ENCODE assay signal across 16 mouse cellular contexts in the genomic region with DNA sequence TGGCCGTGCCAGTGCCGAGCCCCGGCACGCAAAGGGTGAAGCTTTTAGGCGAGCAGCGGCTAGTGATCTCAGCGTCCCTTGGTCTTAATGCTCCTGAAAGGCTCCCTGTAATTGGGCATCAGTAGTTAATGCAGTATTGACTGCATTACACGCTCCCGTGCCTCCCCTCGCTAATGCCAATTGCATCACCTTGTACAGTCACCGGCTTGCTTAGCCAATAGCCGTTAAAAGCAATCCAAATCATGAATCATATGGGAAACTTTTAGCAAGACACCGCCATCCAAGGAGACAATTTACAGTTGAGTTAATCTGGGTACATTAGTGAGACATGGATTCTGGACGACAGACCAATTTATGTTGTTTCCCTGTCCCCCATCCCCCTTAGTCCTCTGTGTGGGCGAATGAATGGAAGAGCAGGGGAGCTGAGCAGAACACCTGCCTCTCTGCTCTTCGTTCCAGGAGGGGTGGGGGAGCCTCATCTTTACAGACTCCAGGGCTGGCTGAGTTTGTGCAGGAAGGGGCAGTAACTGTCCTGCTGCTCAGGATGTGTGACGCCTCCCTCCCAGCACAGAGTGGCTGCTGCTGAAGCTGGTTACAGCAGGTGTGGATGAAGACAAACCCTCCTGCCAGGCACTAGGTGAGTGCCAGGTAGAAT. TPM values are rescaled to one million over a fixed set of nuclear protein-coding genes. Genes with fewer than 3 reads are reported as not detected.
DNase-seq lines count a peak whose midpoint lies in the region; ATAC-seq and TF ChIP-seq lines count a peak whose summit lies in the region.
"Had no signal": no experiment of that assay in that cellular context is flagged by ENCODE, and none has a peak within 500 bp of the region (broad histone marks: within the 10 kb centered on the region; RNA-seq: fewer than 3 reads in every experiment).

No protein-coding gene starts in this region.

- H3K27me3 ChIP-seq in cerebellum, adult 2 months (ENCODE audit: control insufficient read depth, insufficient read depth, low read length), result no peaks in the 10 kb centered on the region
- peaks cover 5% of the 10 kb centered on the region; the same call in 1 of the 2 replicates for H3K27me3 ChIP-seq in hindbrain, embryonic 12.5 days
- no peaks in the 10 kb centered on the region; the same call in 1 of the 2 replicates for H3K27me3 ChIP-seq in midbrain, postnatal 0 days (ENCODE audit: insufficient read depth, low read length)

- H3K4me3 ChIP-seq in cerebellum, adult 2 months (replicated peaks; ENCODE audit: insufficient read depth, low read depth, low read length), result peak overlapping the region; percentile 13
- H3K4me3 ChIP-seq in hindbrain, embryonic 12.5 days, result no peak overlapping the region
- peak overlapping the region; percentile 20 for H3K4me3 ChIP-seq in midbrain, postnatal 0 days (ENCODE audit: low read depth, low read length)
- H3K4me3 ChIP-seq: limb, embryonic 13.5 days; stomach, embryonic 15.5 days had no signal

- H3K4me1 ChIP-seq in cerebellum, adult 2 months (ENCODE audit: control insufficient read depth, insufficient read depth, low read length), result peaks cover 8% of the 10 kb centered on the region
- H3K4me1 ChIP-seq in hindbrain, embryonic 12.5 days, result peaks cover 34% of the 10 kb centered on the region
- H3K4me1 ChIP-seq in midbrain, postnatal 0 days (ENCODE audit: insufficient read depth, low read length), result no peaks in the 10 kb centered on the region; the same call in 1 of the 2 replicates

- no peak overlapping the region for H3K27ac ChIP-seq in cerebellum, adult 2 months (ENCODE audit: insufficient read depth, low read length)
- 0 out of 2 replicates have a peak overlapping the region, but pooled peaks have one; percentile 31 for H3K27ac ChIP-seq in hindbrain, embryonic 12.5 days
- peak overlapping the region; percentile 14; the same call in 1 of the 2 replicates for H3K27ac ChIP-seq in midbrain, postnatal 0 days (ENCODE audit: low read depth, low read length)
- H3K27ac ChIP-seq: limb, embryonic 13.5 days; stomach, embryonic 15.5 days had no signal

- no peaks in the 10 kb centered on the region for H3K36me3 ChIP-seq in hindbrain, embryonic 12.5 days
- no peaks in the 10 kb centered on the region for H3K36me3 ChIP-seq in midbrain, postnatal 0 days (ENCODE audit: insufficient read depth, low read length)
- H3K36me3 ChIP-seq: limb, embryonic 13.5 days; stomach, embryonic 15.5 days had no signal

- DNase-seq in cerebellum, adult 2 months, result no peak
- DNase-seq in cerebellum, adult 8-10 months, result no peak
- peak; percentile 39 for DNase-seq in brain, adult 2 months (ENCODE audit: low read depth, low spot score)
- no peak for DNase-seq in midbrain, postnatal 0 days (ENCODE audit: low spot score)
- no peak for DNase-seq in lung, postnatal 10 days
- no peak for DNase-seq in c-Kit-positive CD71-positive TER-119-positive erythroid progenitor cells, embryonic 14.5 days (ENCODE audit: low spot score)
- DNase-seq in right cerebral cortex, postnatal 36 days (ENCODE audit: low spot score in 2 of 2), result no peak
- DNase-seq: cerebellum, postnatal 36 days; heart, postnatal 14 days; kidney, adult 2 months; lung, adult 18-20 months; right cerebral cortex, postnatal 4 days; thymus, postnatal 14 days had no signal

- H3K9me3 ChIP-seq in hindbrain, embryonic 12.5 days (replicated peaks), result no peaks in the 10 kb centered on the region
- no peaks in the 10 kb centered on the region for H3K9me3 ChIP-seq in midbrain, postnatal 0 days (ENCODE audit: low read length)
- H3K9me3 ChIP-seq: limb, embryonic 13.5 days; stomach, embryonic 15.5 days had no signal

- ATAC-seq in hindbrain, embryonic 12.5 days (ENCODE audit: low FRiP score), result 0 out of 2 replicates have a peak, but pooled peaks have one; percentile 23
- no peak for ATAC-seq in midbrain, postnatal 0 days (ENCODE audit: low FRiP score)

- TF ChIP-seq POLR2A in cerebellum, adult 2 months (IDR thresholded peaks at IDR 0.05; ENCODE audit: borderline replicate concordance, insufficient read depth, low read length), result no peak

- 38% methylated on average over 17 of the region's 17 CpGs for WGBS in cerebellum, adult 2 months
- WGBS in hindbrain, embryonic 12.5 days, result 61% methylated on average over 17 of the region's 17 CpGs
- WGBS in midbrain, postnatal 0 days, result 34% methylated on average over 17 of the region's 17 CpGs

- H3K4me2 ChIP-seq in hindbrain, embryonic 12.5 days (replicated peaks), result peak overlapping the region; percentile 12
- peak overlapping the region; percentile 97 for H3K4me2 ChIP-seq in midbrain, postnatal 0 days (ENCODE audit: low read depth, low read length, poor library complexity, severe bottlenecking)
- H3K4me2 ChIP-seq: limb, embryonic 13.5 days; stomach, embryonic 15.5 days had no signal

- H3K9ac ChIP-seq in hindbrain, embryonic 12.5 days, result no peak overlapping the region
- H3K9ac ChIP-seq in midbrain, postnatal 0 days (replicated peaks; ENCODE audit: low read length, poor library complexity, severe bottlenecking), result peak overlapping the region; percentile 9
- H3K9ac ChIP-seq: limb, embryonic 13.5 days; stomach, embryonic 15.5 days had no signal

- TF ChIP-seq CTCF in cerebellum, adult 2 months (IDR thresholded peaks at IDR 0.05; ENCODE audit: borderline replicate concordance, insufficient read depth, low read depth, low read length), result no peak
- no peak for TF ChIP-seq CTCF in midbrain, postnatal 0 days (IDR thresholded peaks at IDR 0.05)

RNA-seq across cellular contexts. Expression of a gene that starts 8.9 kb away (rescaled TPM):
- polyA plus RNA-seq in cerebellum, adult 2 months (2012; rRNA removed), result 27.3 and 31.6 TPM in 2 replicates
- polyA plus RNA-seq in hindbrain, embryonic 12.5 days (2016; fragmentation: Nextera tagmentation; extraction: Ambion mirVana), result 46.3 and 50.9 TPM in 2 replicates
- 109 and 117 TPM in 2 replicates for total RNA-seq in midbrain, postnatal 0 days (2014; rRNA removed)
- 109 and 121 TPM in 2 replicates for polyA plus RNA-seq in midbrain, postnatal 0 days (2015; fragmentation: Nextera tagmentation; extraction: Ambion mirVana)
